Comparison of ENCODE assay signal across 8 mouse cellular contexts in genomic region chr2:18053951-18054530, GRCm38 (mm10). TPM values are rescaled to one million over a fixed set of nuclear protein-coding genes. Genes with fewer than 3 reads are reported as not detected.
DNase-seq lines count a peak whose midpoint lies in the region; ATAC-seq and TF ChIP-seq lines count a peak whose summit lies in the region.

No protein-coding gene starts in this region.

- H3K4me1 ChIP-seq in lung, embryonic 15.5 days: peaks cover 38% of the 10 kb centered on the region
- H3K4me1 ChIP-seq in lung, adult 2 months (ENCODE audit: control insufficient read depth, insufficient read depth, low read length): peaks cover 6% of the 10 kb centered on the region
- H3K4me1 ChIP-seq in embryonic facial prominence, embryonic 11.5 days (ENCODE audit: control insufficient read depth, insufficient read depth, low read length): peaks cover 5% of the 10 kb centered on the region
- peaks cover 54% of the 10 kb centered on the region for H3K4me1 ChIP-seq in heart, embryonic 13.5 days

- DNase-seq in lung, adult 2 months: no peak
- peak; percentile 35 for DNase-seq in embryonic facial prominence, embryonic 11.5 days (ENCODE audit: low spot score)
- peak; percentile 69 to 72 for DNase-seq in kidney, postnatal 25 days
- DNase-seq in thymus, postnatal 4 days: no peak
- no peak for DNase-seq in B cell, adult 2 months
- DNase-seq in thymus, postnatal 10 days (ENCODE audit: low spot score in 2 of 2): no peak

- peak overlapping the region; percentile 99; the same call in 1 of the 2 replicates for H3K27ac ChIP-seq in lung, embryonic 15.5 days
- no peak overlapping the region; the same call in 1 of the 2 replicates for H3K27ac ChIP-seq in embryonic facial prominence, embryonic 11.5 days (replicated peaks; ENCODE audit: low read depth, low read length)
- peak overlapping the region; percentile 100 for H3K27ac ChIP-seq in heart, embryonic 13.5 days (replicated peaks)

- H3K9ac ChIP-seq in lung, embryonic 15.5 days: no peak overlapping the region
- H3K9ac ChIP-seq in embryonic facial prominence, embryonic 11.5 days (replicated peaks; ENCODE audit: low read length): 0 out of 2 replicates have a peak overlapping the region, but pooled peaks have one; percentile 30
- H3K9ac ChIP-seq in heart, embryonic 13.5 days: peak overlapping the region; percentile 93

- H3K4me2 ChIP-seq in lung, embryonic 15.5 days: peak overlapping the region; percentile 93; the same call in 1 of the 2 replicates
- H3K4me2 ChIP-seq in embryonic facial prominence, embryonic 11.5 days (ENCODE audit: low read depth, low read length): no peak overlapping the region
- H3K4me2 ChIP-seq in heart, embryonic 13.5 days: peak overlapping the region; percentile 82

- WGBS in lung, embryonic 15.5 days: 2% methylated on average over 2 of the region's 2 CpGs
- WGBS in lung, adult 2 months: 45% methylated on average over 2 of the region's 2 CpGs
- WGBS in embryonic facial prominence, embryonic 11.5 days: 17% methylated on average over 2 of the region's 2 CpGs
- WGBS in heart, embryonic 13.5 days: 15% methylated on average over 2 of the region's 2 CpGs

- H3K36me3 ChIP-seq in lung, embryonic 15.5 days: no peaks in the 10 kb centered on the region
- H3K36me3 ChIP-seq in embryonic facial prominence, embryonic 11.5 days (replicated peaks; ENCODE audit: control insufficient read depth, insufficient read depth, low read depth, low read length): no peaks in the 10 kb centered on the region
- no peaks in the 10 kb centered on the region for H3K36me3 ChIP-seq in heart, embryonic 13.5 days

- H3K27me3 ChIP-seq in lung, embryonic 15.5 days: no peaks in the 10 kb centered on the region
- no peaks in the 10 kb centered on the region for H3K27me3 ChIP-seq in embryonic facial prominence, embryonic 11.5 days (ENCODE audit: control insufficient read depth, insufficient read depth, low read length)
- H3K27me3 ChIP-seq in heart, embryonic 13.5 days (replicated peaks): no peaks in the 10 kb centered on the region

- no peak for ATAC-seq in lung, embryonic 15.5 days (ENCODE audit: borderline replicate concordance, extremely low read depth, low FRiP score, low TSS enrichment)
- no peak for ATAC-seq in embryonic facial prominence, embryonic 11.5 days (replicated peaks; ENCODE audit: insufficient number of reproducible peaks, low FRiP score, low TSS enrichment, low read depth)
- ATAC-seq in heart, embryonic 13.5 days (ENCODE audit: extremely low read depth, insufficient number of reproducible peaks, low FRiP score, low TSS enrichment): no peak

- no peak overlapping the region for H3K4me3 ChIP-seq in lung, embryonic 15.5 days
- H3K4me3 ChIP-seq in lung, adult 2 months (replicated peaks; ENCODE audit: extremely low read depth, low read depth, low read length): no peak overlapping the region
- H3K4me3 ChIP-seq in embryonic facial prominence, embryonic 11.5 days (ENCODE audit: low read depth, low read length): no peak overlapping the region
- H3K4me3 ChIP-seq in heart, embryonic 13.5 days: 0 out of 2 replicates have a peak overlapping the region, but pooled peaks have one; percentile 71

- TF ChIP-seq POLR2A in lung, adult 2 months (IDR thresholded peaks at IDR 0.05; ENCODE audit: borderline replicate concordance, extremely low read depth, low read depth, low read length): no peak

- no peaks in the 10 kb centered on the region for H3K9me3 ChIP-seq in lung, embryonic 15.5 days
- no peaks in the 10 kb centered on the region for H3K9me3 ChIP-seq in embryonic facial prominence, embryonic 11.5 days (replicated peaks; ENCODE audit: control insufficient read depth, low read length)
- no peaks in the 10 kb centered on the region for H3K9me3 ChIP-seq in heart, embryonic 13.5 days

- TF ChIP-seq CTCF in lung, adult 2 months (IDR thresholded peaks at IDR 0.05; ENCODE audit: insufficient read depth, low read length): no peak

RNA-seq across cellular contexts. Expression of gene Mllt10, which starts 1.0 kb away (rescaled TPM):
- 58.9 and 59.4 TPM in 2 replicates for polyA plus RNA-seq in lung, embryonic 15.5 days (2015; fragmentation: Nextera tagmentation; extraction: Ambion mirVana)
- polyA plus RNA-seq in lung, adult 2 months (2012; rRNA removed): 27.3 and 34.7 TPM in 2 replicates
- 40.8 and 44.3 TPM in 2 replicates for polyA plus RNA-seq in embryonic facial prominence, embryonic 11.5 days (2014; fragmentation: Nextera tagmentation; extraction: Ambion mirVana)
- polyA plus RNA-seq in heart, embryonic 13.5 days (2015; fragmentation: Nextera tagmentation; extraction: Ambion mirVana): 32.5 and 42.5 TPM in 2 replicates

RNA-seq across cellular contexts. Expression of gene Skida1, which starts 5.2 kb away (rescaled TPM):
- polyA plus RNA-seq in lung, embryonic 15.5 days (2015; fragmentation: Nextera tagmentation; extraction: Ambion mirVana): 7.2 and 8.4 TPM in 2 replicates
- polyA plus RNA-seq in lung, adult 2 months (2012; rRNA removed): 1.8 and 2.1 TPM in 2 replicates
- 15.5 and 16.9 TPM in 2 replicates for polyA plus RNA-seq in embryonic facial prominence, embryonic 11.5 days (2014; fragmentation: Nextera tagmentation; extraction: Ambion mirVana)
- 5.5 and 6.6 TPM in 2 replicates for polyA plus RNA-seq in heart, embryonic 13.5 days (2015; fragmentation: Nextera tagmentation; extraction: Ambion mirVana)

RNA-seq across cellular contexts. Expression of gene A930004D18Rik, which starts 16.5 kb away (rescaled TPM):
- polyA plus RNA-seq in lung, embryonic 15.5 days (2015; fragmentation: Nextera tagmentation; extraction: Ambion mirVana): 12.5 and 13.6 TPM in 2 replicates
- polyA plus RNA-seq in lung, adult 2 months (2012; rRNA removed): 3.3 and 4.4 TPM in 2 replicates
- 6.6 and 9.2 TPM in 2 replicates for polyA plus RNA-seq in embryonic facial prominence, embryonic 11.5 days (2014; fragmentation: Nextera tagmentation; extraction: Ambion mirVana)
- polyA plus RNA-seq in heart, embryonic 13.5 days (2015; fragmentation: Nextera tagmentation; extraction: Ambion mirVana): 11.3 and 12.0 TPM in 2 replicates

RNA-seq across cellular contexts. Expression of gene H2al2a, which starts 57.3 kb away (rescaled TPM):
- polyA plus RNA-seq in lung, embryonic 15.5 days (2015; fragmentation: Nextera tagmentation; extraction: Ambion mirVana): not detected in 2 replicates
- polyA plus RNA-seq in lung, adult 2 months (2012; rRNA removed): not detected in 2 replicates
- not detected in 2 replicates for polyA plus RNA-seq in embryonic facial prominence, embryonic 11.5 days (2014; fragmentation: Nextera tagmentation; extraction: Ambion mirVana)
- not detected in 2 replicates for polyA plus RNA-seq in heart, embryonic 13.5 days (2015; fragmentation: Nextera tagmentation; extraction: Ambion mirVana)

Comparison
In these comparisons a context has a peak if more than half of its experiments do, and no peak if none do; other contexts are left out.
1. DNase-seq: peak in embryonic facial prominence, embryonic 11.5 days (single experiment) and kidney, postnatal 25 days (2 of 2); none in lung, adult 2 months (single experiment), thymus, postnatal 4 days (single experiment), B cell, adult 2 months (0 of 2) and thymus, postnatal 10 days (0 of 2).